Mouse (Mus musculus) granulocyte monocyte progenitor cell, adult 5-6 weeks (primary cell): ENCODE results near the gene Agbl3. TPM values are rescaled to one million over a fixed set of nuclear protein-coding genes. Genes with fewer than 3 reads are reported as not detected.
A peak's percentile ranks its signal among the peaks of the same experiment; 100 is the strongest.

ENCODE experiments used
- ATAC-seq: replicated peaks from 2 replicates; pipeline ENCODE4 v1.8.0; 2016; ENCODE audit warnings: mild to moderate bottlenecking, moderate TSS enrichment, inconsistent platforms; ENCODE audit not compliant: poor library complexity, severe bottlenecking
- total RNA-seq, 2 experiments: library from RNA; stranded (forward) in 1 of 2; stranded (reverse) in 1 of 2; fragments of 200-712, 200-1000 nt in 1 of 2; fragments of >200 nt in 1 of 2; fragmentation: Nextera tagmentation in 1 of 2; gene quantifications; 2 replicates each; pipeline ENCODE4 v1.2.3; 2014 to 2017

Gene Agbl3
- total RNA-seq, 2 experiments from 2014 or later, result 3.7 to 5.2 TPM

- ATAC-seq, result peak; percentile 77
Observed at GRCm38 (mm10) chr6:34782493-34782892, 2.3 kb downstream of the Agbl3 start.

- no peak for ATAC-seq
Observed at GRCm38 (mm10) chr6:34796881-34797280, 16.6 kb downstream of the Agbl3 start.

GRCm38 (mm10) chr6:34797887-34798286 is 17.7 kb downstream of the Agbl3 start:
- no peak for ATAC-seq

GRCm38 (mm10) chr6:34805582-34805981 is 25.4 kb downstream of the Agbl3 start:
- no peak for ATAC-seq

GRCm38 (mm10) chr6:34810651-34811050 is 30.4 kb downstream of the Agbl3 start:
- no peak; the same call in 1 of the 2 replicates for ATAC-seq

- no peak for ATAC-seq
Observed at GRCm38 (mm10) chr6:34824406-34824805, 44.2 kb downstream of the Agbl3 start.

GRCm38 (mm10) chr6:34832352-34832751 is 52.1 kb downstream of the Agbl3 start:
- no peak for ATAC-seq

- ATAC-seq, result no peak; the same call in 1 of the 2 replicates
Observed at GRCm38 (mm10) chr6:34861546-34862053, 81.4 kb downstream of the Agbl3 start.

GRCm38 (mm10) chr6:34862381-34862780 is 82.1 kb downstream of the Agbl3 start:
- peak; percentile 49 for ATAC-seq

- ATAC-seq, result peak; percentile 52
Observed at GRCm38 (mm10) chr6:34862791-34863403, 82.7 kb downstream of the Agbl3 start, which contains the start of gene Tmem140. Tmem140 (plus strand) TSS chr6:34863146.

- ATAC-seq, result no peak
Observed at GRCm38 (mm10) chr6:34863786-34864514, 83.7 kb downstream of the Agbl3 start.

GRCm38 (mm10) chr6:34865213-34865612 is 85.0 kb downstream of the Agbl3 start:
- no peak for ATAC-seq

- ATAC-seq, result no peak
Observed at GRCm38 (mm10) chr6:34865711-34866593, 85.7 kb downstream of the Agbl3 start.

- no peak for ATAC-seq
Observed at GRCm38 (mm10) chr6:34866786-34867185, 86.6 kb downstream of the Agbl3 start.

GRCm38 (mm10) chr6:34867301-34867994 is 87.2 kb downstream of the Agbl3 start:
- ATAC-seq, result no peak; the same call in 1 of the 2 replicates

GRCm38 (mm10) chr6:34867995-34868350 is 87.7 kb downstream of the Agbl3 start:
- ATAC-seq, result no peak

GRCm38 (mm10) chr6:34868507-34869217 is 88.4 kb downstream of the Agbl3 start:
- ATAC-seq, result no peak

- peak; percentile 68 for ATAC-seq
Observed at GRCm38 (mm10) chr6:34869225-34869915, 89.1 kb downstream of the Agbl3 start.

- no peak for ATAC-seq
Observed at GRCm38 (mm10) chr6:34870136-34870535, 89.9 kb downstream of the Agbl3 start.
